Mouse (Mus musculus) liver, adult 2 months (tissue): ENCODE measurements around the gene Inf2.

ENCODE experiments used
- CTCF ChIP-seq: fragments of 200-500 bp; IDR thresholded peaks from 2 replicates; pipeline ENCODE4 v1.5.1; 2011; ENCODE audit warnings: low read depth, low read length, control low read depth
- POLR2A ChIP-seq: fragments of 200-500 bp; IDR thresholded peaks from 2 replicates; pipeline ENCODE4 v1.6.1; 2011; ENCODE audit warnings: low read length, control low read depth; ENCODE audit not compliant: insufficient read depth; ENCODE audit errors: extremely low read depth

DNA sequence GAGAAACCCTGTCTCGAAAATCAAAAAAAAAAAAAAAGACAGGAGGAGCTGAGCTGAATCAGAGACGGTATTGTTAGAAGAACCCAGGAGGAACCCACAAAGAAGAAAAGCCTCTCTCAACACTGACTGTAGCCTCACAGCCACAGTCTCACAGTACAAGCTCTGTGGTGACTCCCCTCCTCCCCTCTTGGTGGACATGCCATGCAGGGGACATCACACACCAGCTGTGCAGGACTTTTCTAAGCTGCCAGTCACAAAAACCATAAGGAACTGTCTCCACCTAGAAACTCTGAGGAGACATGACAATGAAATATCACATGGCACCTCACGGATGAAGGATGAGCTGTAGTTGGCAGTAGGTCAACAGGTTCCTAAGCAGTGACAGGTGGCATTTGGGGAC, 27.4 kb upstream of the Inf2 start:
- TF ChIP-seq CTCF (no peak), POLR2A (no peak)
